Mouse (Mus musculus): Measurements from ENCODE around the gene Pnkd.

DNA sequence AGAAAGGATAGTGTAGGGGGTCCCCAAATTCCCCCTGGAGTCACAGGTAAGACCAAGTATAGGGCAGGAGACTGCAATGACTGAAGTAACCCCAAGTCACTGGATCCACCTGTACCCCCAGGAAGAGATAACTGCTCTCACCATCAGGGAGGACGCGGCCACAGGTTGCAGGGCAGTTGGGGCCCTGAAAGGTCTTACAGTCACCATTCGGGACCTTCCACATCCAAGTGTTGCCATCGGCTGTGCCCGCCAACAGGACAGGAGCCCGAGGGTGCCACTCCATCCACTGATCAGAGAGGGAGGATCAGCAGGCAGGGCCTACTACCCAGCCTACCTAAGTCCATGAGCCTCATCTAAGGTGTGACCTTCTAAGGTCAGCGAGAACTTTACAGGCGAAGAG, 2.8 kb upstream of the Pnkd start:
- no peak for TF ChIP-seq POLR2A (IDR thresholded peaks at IDR 0.05; ENCODE audit: borderline replicate concordance, control insufficient read depth, low read depth, low read length)
- TF ChIP-seq CTCF (IDR thresholded peaks at IDR 0.05; ENCODE audit: control insufficient read depth, insufficient read depth, low read length), result no peak
